Comparison of ENCODE assay signal across 21 mouse cellular contexts in genomic region chr2:59307302-59307701, GRCm38 (mm10).
DNase-seq lines count a peak whose midpoint lies in the region; ATAC-seq and TF ChIP-seq lines count a peak whose summit lies in the region.
"Had no signal": no experiment of that assay in that cellular context is flagged by ENCODE, and none has a peak within 500 bp of the region (broad histone marks: within the 10 kb centered on the region; RNA-seq: fewer than 3 reads in every experiment).

No protein-coding gene starts in this region.

- H3K9me3 ChIP-seq in kidney, postnatal 0 days (replicated peaks; ENCODE audit: low read length), result no peaks in the 10 kb centered on the region
- no peaks in the 10 kb centered on the region for H3K9me3 ChIP-seq in stomach, embryonic 15.5 days
- no peaks in the 10 kb centered on the region for H3K9me3 ChIP-seq in stomach, embryonic 16.5 days (replicated peaks; ENCODE audit: control insufficient read depth, low read length)
- H3K9me3 ChIP-seq: embryonic facial prominence, embryonic 10.5 days; embryonic facial prominence, embryonic 12.5 days; forebrain, embryonic 10.5 days; forebrain, embryonic 12.5 days had no signal

- intact Hi-C loops in left cerebral cortex, postnatal 36 days (cut with DNase I), result no loop called here

- no peaks in the 10 kb centered on the region for H3K4me1 ChIP-seq in kidney, postnatal 0 days (replicated peaks; ENCODE audit: insufficient read depth, low read length)
- no peaks in the 10 kb centered on the region for H3K4me1 ChIP-seq in stomach, embryonic 15.5 days
- H3K4me1 ChIP-seq in stomach, embryonic 16.5 days (ENCODE audit: control insufficient read depth, insufficient read depth, low read length), result peaks cover 6% of the 10 kb centered on the region; the same call in 1 of the 2 replicates
- H3K4me1 ChIP-seq: embryonic facial prominence, embryonic 10.5 days; embryonic facial prominence, embryonic 12.5 days had no signal

- no peak for ATAC-seq in kidney, postnatal 0 days (replicated peaks; ENCODE audit: low FRiP score, low read depth)
- ATAC-seq in stomach, embryonic 15.5 days (ENCODE audit: insufficient read depth, low FRiP score, low read depth), result peak; percentile 63
- ATAC-seq in stomach, embryonic 16.5 days (ENCODE audit: insufficient read depth, low FRiP score), result peak; percentile 64; the same call in 1 of the 2 replicates
- ATAC-seq in erythroblast, adult 5-6 weeks (replicated peaks; ENCODE audit: low FRiP score, poor library complexity, severe bottlenecking), result no peak
- ATAC-seq: forebrain, embryonic 14.5 days; forebrain, embryonic 16.5 days had no signal

- H3K4me2 ChIP-seq in kidney, postnatal 0 days (ENCODE audit: low read length), result no peak overlapping the region
- H3K4me2 ChIP-seq in stomach, embryonic 15.5 days, result no peak overlapping the region
- no peak overlapping the region for H3K4me2 ChIP-seq in stomach, embryonic 16.5 days (ENCODE audit: low read depth, low read length)
- H3K4me2 ChIP-seq: embryonic facial prominence, embryonic 12.5 days; forebrain, embryonic 12.5 days had no signal

- TF ChIP-seq CTCF in kidney, postnatal 0 days (IDR thresholded peaks at IDR 0.05; ENCODE audit: low read depth), result no peak

- no peak overlapping the region for H3K4me3 ChIP-seq in kidney, postnatal 0 days (replicated peaks; ENCODE audit: low read depth, low read length)
- H3K4me3 ChIP-seq in stomach, embryonic 15.5 days (replicated peaks), result no peak overlapping the region
- H3K4me3 ChIP-seq in stomach, embryonic 16.5 days (replicated peaks; ENCODE audit: low read length), result no peak overlapping the region
- H3K4me3 ChIP-seq: embryonic facial prominence, embryonic 10.5 days; embryonic facial prominence, embryonic 12.5 days; erythroblast, embryonic 14.5 days; forebrain, embryonic 10.5 days; forebrain, embryonic 12.5 days had no signal

- no peak overlapping the region for H3K27ac ChIP-seq in kidney, postnatal 0 days
- no peak overlapping the region for H3K27ac ChIP-seq in stomach, embryonic 15.5 days
- H3K27ac ChIP-seq in stomach, embryonic 16.5 days (ENCODE audit: low read length), result no peak overlapping the region
- H3K27ac ChIP-seq: embryonic facial prominence, embryonic 10.5 days; embryonic facial prominence, embryonic 12.5 days; forebrain, embryonic 10.5 days; forebrain, embryonic 12.5 days had no signal

- H3K27me3 ChIP-seq in kidney, postnatal 0 days (ENCODE audit: insufficient read depth, low read length), result no peaks in the 10 kb centered on the region
- no peaks in the 10 kb centered on the region for H3K27me3 ChIP-seq in stomach, embryonic 15.5 days (replicated peaks)
- H3K27me3 ChIP-seq in stomach, embryonic 16.5 days (ENCODE audit: control insufficient read depth, insufficient read depth, low read length), result no peaks in the 10 kb centered on the region
- H3K27me3 ChIP-seq: embryonic facial prominence, embryonic 12.5 days; forebrain, embryonic 12.5 days had no signal

- peak; percentile 34 for DNase-seq in kidney, postnatal 0 days (ENCODE audit: low spot score)
- DNase-seq in kidney, adult 8-10 months, result no peak
- no peak for DNase-seq in left cerebral cortex, postnatal 36 days (ENCODE audit: low spot score in 2 of 2)
- DNase-seq: adrenal gland, adult 2 months; adrenal gland, postnatal 10 days; adrenal gland, postnatal 36 days; cerebellum, adult 11-12 months; cerebellum, adult 2 months; cerebellum, adult 9-10 months; cerebellum, postnatal 10 days; cerebellum, postnatal 25 days had no signal

- peaks cover 39% of the 10 kb centered on the region for H3K36me3 ChIP-seq in kidney, postnatal 0 days (ENCODE audit: insufficient read depth, low read length)
- H3K36me3 ChIP-seq in stomach, embryonic 15.5 days, result peaks cover 24% of the 10 kb centered on the region; the same call in 1 of the 2 replicates
- H3K36me3 ChIP-seq in stomach, embryonic 16.5 days (ENCODE audit: control insufficient read depth, insufficient read depth, low read length), result peaks cover 31% of the 10 kb centered on the region

- 65% methylated on average over 8 of the region's 8 CpGs for WGBS in kidney, postnatal 0 days
- 84% methylated on average over 8 of the region's 8 CpGs for WGBS in stomach, embryonic 15.5 days
- 90% methylated on average over 8 of the region's 8 CpGs for WGBS in stomach, embryonic 16.5 days

- no peak overlapping the region for H3K9ac ChIP-seq in kidney, postnatal 0 days (ENCODE audit: low read depth, low read length)
- H3K9ac ChIP-seq in stomach, embryonic 15.5 days, result no peak overlapping the region
- H3K9ac ChIP-seq in stomach, embryonic 16.5 days (ENCODE audit: low read length), result no peak overlapping the region
- H3K9ac ChIP-seq: embryonic facial prominence, embryonic 12.5 days; forebrain, embryonic 12.5 days had no signal

Comparison
In these comparisons a context has a peak if more than half of its experiments do, and no peak if none do; other contexts are left out.
1. ATAC-seq: peak in stomach, embryonic 15.5 days (single experiment) and stomach, embryonic 16.5 days (single experiment); none in kidney, postnatal 0 days (single experiment) and erythroblast, adult 5-6 weeks (single experiment).